Mouse (Mus musculus): Measurements from ENCODE around the gene Gm1673.

Gm1673 gene

DNA sequence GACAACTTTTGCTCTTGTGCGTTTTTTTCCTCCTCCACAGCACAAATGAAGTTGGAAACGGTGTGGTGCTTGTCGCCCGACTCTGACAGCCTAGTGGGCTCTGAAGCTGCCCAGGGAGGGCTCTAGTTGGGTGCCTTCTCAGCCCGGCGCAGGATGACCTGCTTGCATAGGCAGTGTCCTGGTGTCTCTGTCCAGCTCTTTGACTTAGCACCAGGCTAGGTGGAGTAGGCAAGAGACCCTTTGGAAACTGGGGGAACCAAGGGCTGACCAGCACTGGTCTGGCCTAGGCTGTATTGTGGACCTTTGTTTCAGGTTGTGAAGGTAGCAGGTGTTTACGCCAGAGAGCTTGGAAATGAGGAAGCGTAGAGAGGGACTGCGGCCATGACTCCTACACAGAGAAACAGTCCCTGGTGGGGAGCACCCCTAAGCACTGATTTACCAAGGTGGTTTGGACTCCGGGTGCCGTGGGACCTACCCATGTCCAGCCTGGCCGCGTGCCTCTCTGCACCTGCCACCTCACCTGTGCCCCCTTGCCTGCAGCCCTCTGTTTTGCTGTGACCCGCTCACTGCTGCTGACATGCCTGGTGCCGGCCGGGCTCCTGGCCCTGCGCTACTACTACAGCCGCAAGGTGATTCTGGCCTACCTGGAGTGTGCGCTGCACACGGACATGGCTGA lies 14.7 kb downstream of the Gm1673 start:
- DNase-seq, result peak; percentile 27 to 30

DNA sequence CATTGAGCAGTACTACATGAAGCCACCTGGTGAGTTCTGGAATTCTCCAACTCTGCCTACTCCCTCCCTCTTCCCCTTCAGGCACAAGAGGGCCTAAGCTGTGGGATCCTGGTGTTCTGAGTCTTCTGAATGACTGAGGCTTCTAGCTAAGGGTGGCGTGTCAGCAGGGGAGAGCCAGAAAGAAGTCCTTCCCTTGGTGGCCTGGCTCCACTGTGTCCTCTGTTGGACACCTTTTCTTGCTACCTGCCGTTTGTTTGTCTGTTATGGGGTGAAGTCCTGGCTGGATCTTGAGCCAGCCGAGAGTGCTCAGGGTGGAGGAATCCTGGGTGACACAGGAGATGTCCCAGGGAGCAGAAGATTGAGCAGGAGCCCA lies 15.3 kb downstream of the Gm1673 start:
- no peak for DNase-seq

DNA sequence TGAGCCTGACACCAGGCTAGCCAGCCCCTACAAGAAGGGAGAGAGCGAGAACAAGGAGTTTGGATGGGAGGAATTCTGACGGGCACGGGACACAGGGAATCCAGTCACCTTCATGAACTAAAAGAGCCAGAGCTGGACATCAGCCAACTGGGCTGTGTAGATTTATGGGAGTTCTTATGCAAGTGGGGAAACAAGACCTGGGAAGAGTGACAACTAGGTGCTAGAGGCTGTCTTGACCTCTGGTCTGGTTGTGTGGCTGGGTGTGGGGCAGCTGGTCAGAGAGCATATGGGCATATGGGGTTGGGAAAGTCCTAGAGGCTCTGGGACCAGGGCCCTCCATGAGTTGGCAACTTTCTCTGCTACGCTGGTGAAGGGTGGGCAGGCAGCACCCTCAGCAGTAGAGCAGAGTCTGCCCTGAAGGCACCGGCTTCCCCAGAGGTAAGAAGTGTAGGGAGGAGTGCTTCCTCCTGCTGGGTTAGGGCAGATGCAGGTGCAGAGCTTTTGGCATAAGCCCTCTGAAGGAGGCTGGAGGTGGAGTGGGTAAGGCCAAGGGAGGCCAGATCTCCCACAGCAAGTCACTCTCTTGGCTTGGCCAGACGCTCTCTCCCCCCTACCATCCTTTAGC lies 16.3 kb downstream of the Gm1673 start:
- peak; percentile 41 to 49 for DNase-seq

DNA sequence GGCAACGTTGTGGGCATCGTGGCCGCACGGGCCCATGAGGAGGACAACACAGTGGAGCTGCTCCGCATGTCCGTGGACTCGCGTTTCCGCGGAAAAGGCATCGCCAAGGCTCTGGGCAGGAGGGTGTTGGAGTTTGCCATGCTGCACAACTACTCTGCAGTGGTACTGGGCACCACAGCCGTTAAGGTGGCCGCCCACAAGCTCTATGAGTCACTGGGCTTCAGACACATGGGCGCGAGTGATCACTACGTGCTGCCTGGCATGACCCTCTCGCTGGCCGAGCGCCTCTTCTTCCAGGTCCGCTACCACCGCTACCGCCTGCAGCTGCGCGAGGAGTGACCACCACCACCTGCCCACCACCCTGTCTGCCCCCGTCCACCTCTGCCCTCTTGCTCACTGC lies 17.6 kb downstream of the Gm1673 start:
- peak in 1 of 2 experiments; percentile 3 for DNase-seq

DNA sequence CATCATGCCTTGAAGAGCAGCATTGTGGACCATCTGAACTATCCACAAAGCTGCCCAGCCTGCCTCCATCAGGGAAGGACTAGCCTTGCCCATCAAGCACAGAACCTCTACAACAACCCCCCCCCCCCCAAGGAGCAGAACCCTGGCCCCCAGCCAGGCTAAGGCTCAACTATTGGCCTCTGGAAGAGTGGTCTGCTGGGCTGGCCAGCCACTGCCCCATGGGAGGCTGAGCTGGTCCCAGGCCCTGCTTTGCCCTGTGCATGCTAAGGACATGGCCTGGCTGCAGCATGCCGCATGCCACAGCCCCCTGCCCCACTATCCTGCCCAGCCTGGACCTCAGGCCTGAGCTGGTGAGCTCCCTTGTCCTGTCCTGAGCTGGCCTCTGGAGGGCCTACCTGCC lies 18.2 kb downstream of the Gm1673 start:
- no peak for DNase-seq

DNA sequence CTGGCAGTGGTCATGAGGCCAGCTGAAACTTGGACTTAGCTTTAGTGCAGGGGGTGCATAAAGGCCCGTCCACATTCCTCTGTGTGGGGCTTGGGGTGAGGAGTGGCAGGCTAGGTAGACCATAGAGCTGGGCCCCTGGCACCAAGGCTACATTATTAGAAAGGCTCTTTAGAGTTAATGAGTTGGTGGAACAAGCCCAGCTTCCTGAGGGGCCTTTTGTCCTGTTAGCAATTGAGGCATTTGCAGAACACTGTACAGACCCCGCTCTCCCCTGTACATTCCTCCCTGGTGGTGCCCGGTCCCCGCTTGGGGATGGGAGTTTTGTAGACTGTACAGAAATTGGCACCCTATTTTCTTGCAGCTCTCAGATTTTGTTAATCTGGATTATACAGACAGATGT lies 19.4 kb downstream of the Gm1673 start:
- DNase-seq, result no peak

DNA sequence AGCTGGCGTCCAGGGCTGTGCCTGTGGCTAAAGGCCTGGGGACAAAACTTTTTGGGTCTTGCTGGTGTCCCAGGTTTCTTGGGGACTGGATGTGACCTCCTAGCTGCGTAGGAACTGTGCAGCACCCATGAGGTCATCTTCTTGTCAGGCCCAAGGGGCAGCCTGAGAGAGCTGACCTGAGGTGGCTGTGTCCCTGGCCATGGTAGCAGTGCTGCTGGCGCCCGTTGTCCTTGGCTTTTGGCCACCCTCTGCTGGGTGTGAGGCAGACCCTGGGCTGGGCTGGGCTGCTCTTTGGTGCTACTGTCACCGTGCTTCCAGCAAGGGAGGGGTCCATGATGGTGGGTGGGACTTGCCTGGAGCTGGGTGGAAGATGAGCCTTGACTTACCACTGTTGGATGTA lies 21.4 kb downstream of the Gm1673 start:
- peak; percentile 45 to 59 for DNase-seq

DNA sequence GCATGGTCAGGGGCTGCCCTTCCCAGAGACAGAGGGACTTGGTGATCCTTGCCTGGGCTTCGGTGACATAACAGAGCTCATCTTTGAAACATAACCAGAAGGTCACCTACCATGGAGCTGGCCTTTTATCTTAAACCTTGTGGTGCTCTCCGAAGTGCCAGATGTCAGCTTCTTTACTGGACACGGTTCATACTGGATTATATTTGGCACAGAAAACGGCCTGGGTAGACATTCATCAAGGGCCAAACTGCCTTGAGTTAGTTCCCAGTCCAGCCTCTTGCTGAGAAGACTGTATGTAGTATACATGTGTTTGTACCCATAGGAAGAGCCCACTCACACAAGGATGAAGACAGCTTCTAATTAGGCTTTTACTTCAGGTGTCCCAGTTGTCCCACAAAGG lies 23.6 kb downstream of the Gm1673 start:
- no peak for DNase-seq

DNA sequence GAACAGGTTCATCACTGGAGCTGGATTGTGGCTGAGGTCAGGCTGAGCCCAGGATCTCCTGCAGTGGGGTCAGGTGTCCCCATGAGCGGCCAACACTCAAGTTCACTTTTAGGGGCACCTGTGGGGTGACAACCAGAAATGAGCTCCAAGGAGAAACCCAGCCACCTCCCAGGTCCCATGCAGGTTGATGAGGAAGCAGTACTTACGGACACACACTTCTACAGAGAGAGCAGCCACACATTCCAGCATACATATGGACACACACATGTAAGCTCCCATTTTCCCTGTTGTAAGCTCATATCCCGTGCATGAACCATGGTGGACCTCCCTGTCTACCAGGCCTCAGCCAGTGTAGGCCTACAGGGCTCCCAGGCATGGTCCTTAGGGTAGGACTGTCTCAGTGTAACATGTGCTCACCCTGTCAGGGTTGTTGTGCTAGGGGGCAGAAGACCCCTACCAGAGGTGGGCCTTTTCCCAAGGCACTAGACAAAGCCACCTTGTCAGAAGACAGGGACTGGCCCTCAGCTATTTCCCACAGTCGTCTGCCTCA lies 24.2 kb downstream of the Gm1673 start:
- DNase-seq, result no peak

DNA sequence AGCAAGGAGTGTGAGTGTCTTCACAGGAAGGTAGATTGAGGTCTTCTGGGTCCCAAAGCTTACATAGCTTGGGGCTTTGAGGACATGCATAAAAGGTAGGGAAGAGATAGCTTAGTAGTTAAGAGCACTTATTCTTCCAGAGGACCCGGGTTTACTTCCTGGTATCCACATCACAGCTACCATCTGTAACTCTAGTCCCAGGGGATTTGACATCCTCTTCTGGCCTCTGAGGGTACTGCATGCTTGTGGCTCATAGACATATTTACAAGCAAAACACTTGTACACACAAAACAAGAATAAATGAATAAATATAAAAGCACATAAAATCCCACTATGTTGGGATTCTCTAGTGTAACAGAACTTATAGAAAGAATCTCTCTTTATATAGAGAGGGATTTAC lies 31.4 kb downstream of the Gm1673 start:
- DNase-seq, result no peak

DNA sequence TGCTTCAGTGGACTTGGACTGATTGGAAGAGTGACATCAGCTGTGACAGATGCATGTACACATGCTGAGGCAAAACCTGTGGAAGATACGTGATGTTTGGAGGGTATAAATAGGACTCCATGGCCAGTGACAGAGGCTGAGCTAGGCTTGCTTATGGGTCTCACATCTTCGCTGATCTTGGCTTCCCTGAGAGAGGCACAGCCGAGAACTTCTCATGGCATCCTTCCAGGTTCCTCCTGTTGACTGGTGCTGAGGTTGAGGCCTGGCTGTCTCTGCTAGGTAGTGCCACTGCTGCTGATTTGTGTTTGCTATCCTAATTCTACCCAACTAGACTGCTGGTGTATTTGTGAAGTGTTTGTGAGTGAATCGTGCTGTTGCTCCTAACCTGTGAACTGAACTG lies 35.7 kb downstream of the Gm1673 start:
- no peak for DNase-seq

DNA sequence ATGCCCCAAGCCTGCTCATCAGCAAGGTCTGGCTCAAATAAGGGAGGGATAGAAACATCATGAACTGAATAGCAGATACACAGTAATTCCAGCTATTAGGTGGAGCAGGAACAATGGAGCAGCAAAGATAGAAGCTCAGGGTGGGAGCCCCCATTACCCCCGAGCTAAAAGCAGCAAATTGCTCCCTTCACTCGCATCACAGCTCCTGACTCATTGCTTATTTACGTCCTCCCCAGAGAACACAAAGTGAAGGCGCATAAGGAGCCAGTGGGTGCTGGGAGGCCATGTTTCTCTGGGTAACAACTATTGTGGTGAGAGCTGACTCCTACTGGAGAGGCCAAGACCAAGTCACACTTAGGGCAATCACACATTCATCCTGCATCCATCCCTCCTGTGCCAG lies 46.9 kb downstream of the Gm1673 start:
- DNase-seq, result no peak

DNA sequence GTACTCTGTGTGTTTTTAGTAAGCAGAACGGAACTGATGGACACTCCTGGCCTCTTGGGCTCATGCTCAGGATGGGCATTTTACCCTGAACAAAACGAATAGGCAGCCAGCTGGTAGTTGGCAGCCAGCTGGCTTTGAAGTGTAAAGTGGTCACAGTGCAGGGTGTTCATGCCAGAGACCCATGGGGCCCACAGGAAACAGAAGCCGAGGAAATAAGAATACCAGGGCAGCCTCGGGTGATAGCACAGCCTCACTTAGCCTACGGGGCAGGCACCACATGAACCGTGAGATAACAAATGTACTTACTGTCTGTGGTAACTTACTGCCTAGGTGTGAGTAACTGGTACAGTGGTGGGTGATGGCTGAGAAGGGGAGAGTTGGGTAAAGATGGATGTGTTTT lies 47.8 kb downstream of the Gm1673 start:
- DNase-seq, result peak; percentile 37 to 51

DNA sequence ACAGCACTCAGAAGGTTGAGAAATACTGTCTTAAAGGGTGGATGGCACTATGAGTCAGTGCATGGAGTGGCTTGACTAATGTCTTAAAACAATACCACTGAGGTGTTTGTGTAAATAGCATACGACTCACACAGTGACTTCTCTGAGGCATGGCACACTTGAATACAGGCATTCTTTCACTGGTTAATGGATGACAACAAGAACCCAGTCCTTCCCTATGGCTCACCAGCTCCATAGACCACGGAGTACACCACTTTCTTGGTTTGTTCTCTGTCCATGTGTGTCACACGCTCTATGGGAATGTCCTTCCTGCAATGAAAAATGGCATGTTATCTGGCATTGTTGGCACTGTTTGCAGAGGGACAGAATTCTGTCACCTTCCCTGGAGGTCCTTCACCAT lies 49.3 kb downstream of the Gm1673 start:
- no peak for DNase-seq

Measured in cerebellum, postnatal 10 days (tissue).